Mouse (Mus musculus) gastrocnemius, postnatal 36 days (tissue): ENCODE data around the gene Vps37c. TPM values are rescaled to one million over a fixed set of nuclear protein-coding genes. Genes with fewer than 3 reads are reported as not detected.
A peak's percentile ranks its signal among the peaks of the same experiment; 100 is the strongest.

ENCODE experiments used
- DNase-seq, 2 experiments: peaks; one replicate each; pipeline ENCODE4 v3.0.0; 2022
- intact Hi-C: fragments of 180-260 bp; cut with DNase I; formaldehyde crosslinking; loops from one replicate; pipeline ENCODE4 v1.15.1; 2025
- total RNA-seq, 2 experiments: library from RNA; stranded (reverse); gene quantifications; 2 replicates each; pipeline ENCODE4 v1.2.3; 2021

Gene Vps37c
- total RNA-seq, 2 experiments from 2014 or later = 16.1 to 21.6 TPM

DNA sequence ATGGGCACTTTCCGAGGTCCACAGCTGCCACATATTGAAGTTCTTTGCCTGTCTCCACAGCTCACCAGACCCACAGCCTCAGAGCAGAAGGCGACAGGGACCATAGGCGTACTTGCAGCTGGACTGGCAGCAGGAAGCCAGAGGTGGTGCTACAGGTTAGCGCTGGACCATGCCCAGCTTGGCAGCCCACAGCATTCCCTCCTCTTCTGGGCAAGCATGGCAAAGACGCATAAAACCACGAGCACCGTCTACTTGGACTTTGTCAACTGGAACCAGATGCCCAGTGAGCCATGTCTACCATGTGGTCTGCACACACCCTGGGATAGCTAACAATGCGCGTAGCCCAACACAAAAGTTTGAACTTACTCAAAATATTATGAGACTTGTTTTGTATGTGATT lies 3.5 kb upstream of the Vps37c start:
- DNase-seq = no peak
- intact Hi-C loops = no loop called here

DNA sequence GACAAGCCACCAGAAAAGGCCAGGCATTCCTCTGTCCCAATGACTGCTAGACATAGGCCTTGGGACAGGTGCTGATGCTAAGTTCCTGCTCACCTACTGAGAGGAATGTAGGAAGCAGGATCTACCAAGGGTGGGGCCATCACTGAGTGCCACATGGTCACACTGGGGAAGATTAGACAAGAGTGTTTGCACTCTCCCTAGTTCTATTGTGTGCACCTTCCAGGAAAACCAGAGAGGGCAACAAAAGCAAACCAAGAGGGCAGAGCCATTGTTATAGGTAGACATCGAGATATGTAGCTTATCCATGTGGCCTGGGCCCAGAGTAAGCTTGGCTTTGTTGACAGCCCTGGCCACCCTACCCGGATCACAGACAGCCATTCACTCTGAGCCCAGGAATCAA lies 2.8 kb upstream of the Vps37c start:
- intact Hi-C loops = no loop called here
- no peak for DNase-seq

DNA sequence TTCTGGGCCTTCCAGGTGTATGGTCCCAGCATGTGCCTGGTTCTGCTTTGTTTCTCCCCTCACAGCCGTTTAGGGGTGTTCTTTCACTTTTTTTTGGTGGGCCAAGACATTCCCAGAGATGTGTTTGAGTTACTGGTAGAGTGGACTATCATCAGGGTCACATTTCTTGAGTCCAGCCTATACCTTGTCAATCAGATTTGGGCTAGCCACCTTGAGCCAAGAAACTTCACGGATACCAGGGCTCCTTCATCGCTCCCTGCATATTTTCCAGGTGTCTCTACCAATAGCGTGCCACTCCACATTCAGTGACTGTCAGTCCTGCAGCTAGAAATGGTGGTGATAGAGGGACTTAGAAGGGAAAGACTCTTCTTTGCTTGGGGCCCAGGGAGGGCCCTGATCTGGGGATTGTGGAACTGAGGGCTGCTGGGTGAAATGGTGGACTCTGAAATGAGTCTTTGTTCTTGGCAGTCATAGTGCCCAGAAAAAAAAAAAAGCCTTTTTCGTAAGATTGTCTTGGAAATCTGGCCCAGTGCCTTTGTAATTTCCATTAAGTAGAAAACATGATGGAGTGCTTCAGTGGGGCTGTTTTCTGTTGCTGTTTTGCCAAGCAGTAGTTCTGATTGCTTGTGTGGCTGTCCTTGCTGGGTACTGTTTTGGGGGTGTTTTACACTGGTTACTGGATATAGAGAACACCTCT lies 1.1 kb downstream of the Vps37c start:
- intact Hi-C loops = no loop called here
- no peak for DNase-seq

DNA sequence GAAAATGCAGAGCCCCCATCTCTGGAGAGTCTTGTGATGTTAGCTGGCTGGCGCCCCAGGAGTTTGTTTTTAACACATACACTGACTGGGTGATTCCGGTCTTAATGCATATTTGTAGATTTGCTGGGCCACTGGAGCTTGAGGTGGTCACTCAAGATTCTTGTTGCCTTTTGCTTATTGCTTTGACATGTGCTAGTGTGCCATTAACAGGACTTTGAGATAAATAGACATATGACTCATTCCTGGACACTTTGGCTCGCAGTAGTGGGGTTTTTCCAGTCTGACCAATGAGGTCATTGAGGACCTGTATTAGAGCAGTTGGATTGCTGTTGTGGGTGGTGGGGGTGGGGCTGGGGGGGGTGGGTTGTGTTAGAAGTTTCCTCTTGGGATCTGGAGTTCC lies 1.8 kb downstream of the Vps37c start:
- intact Hi-C loops = no loop called here
- no peak for DNase-seq

DNA sequence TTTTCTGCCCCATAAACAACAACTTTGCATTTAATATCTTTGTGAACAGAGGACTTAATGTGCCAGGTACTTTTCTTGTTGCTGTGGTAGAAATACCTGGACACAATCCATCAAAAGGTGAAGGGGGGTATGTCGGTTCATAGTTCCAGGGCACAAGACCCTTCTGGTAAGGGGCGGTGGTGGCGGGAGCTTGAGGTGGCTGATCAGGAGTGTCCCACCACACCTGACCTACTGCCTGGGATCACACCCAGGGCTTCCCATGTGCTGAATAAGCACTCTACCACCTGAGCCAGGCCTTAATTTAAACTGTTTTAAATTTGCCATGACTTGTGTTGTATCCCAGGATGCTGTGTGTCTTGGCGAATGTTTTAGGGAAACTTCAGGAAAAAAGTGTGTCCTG lies 2.6 kb downstream of the Vps37c start:
- intact Hi-C loops = no loop called here
- no peak for DNase-seq

DNA sequence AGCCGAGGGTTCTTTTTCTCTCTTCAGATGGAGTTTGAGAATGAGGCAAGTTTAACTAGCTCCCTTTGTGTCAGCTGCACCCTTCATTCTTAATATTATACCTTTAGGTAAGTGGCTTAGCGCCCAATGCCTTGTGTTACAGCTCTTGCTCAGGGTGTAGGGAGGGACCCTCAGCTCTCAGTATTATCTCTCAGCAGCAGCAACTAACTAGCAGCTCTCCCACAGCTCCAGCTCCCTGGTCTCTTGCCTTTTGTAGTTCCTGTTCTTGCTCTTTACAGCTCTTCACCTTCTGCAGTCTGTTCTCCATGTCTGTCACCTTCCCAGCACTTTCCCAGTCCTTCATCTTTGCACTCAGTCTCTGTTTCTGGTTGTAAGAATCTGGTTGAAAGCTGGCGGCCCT lies 3.1 kb downstream of the Vps37c start:
- DNase-seq = no peak
- intact Hi-C loops = no loop called here

DNA sequence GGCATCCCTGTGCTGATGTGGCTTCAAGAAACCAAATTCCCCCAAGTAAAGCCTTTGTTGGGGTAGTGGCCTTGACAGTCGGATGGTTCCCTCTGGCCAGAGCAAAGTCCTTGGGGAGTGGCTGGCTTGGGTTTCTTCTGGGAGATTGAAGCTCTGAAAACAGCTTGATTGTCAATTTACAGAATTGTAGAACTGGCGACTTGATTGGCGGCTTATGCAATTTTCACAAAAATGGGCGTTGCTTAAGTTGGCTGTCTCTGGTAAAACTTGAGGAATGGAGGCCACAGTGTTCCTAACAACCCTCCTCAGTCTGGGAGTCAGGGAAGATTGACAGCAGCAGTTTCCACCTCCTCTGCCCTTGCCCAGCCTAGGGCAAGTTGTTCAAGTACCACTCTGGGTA lies 3.8 kb downstream of the Vps37c start:
- intact Hi-C loops = no loop called here

DNA sequence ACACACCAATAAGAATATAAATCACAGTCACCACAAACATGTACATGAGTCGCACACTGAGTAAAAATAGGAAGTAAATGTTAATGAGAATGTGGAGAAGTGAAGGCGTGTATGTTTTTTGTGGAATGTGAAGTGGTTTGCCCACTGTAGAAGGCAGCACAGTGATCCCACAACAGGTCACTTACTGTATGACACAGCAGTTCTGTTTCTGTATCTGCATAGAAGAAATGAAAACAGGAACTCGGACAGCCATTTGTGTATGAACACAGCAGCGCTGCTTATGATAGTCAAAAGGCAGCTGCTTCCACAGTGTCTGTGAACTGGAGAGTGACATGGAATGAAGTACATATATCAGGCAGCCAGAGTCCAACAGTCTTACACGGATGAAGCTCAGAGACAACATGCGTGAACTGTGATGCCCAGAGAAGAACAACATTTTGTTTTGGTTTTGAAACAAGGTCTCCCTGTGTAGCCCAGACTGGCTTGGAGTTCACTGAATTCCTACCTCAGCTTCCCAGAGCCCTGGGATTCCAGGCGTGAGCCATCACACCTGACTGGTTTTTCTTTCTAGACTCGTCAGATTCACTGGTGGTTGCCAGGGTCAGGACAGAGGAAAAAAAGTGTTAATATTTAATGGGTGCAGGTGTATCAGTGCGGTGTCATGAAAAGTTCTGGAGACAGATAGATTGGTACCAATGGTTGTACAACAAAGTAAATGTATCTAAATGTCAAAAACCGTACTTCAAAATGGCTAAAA lies 5.6 kb downstream of the Vps37c start:
- intact Hi-C loops = no loop called here
- no peak for DNase-seq

More for the DNA sequence above, 3.8 kb downstream of the Vps37c start:
- DNase-seq = no peak

DNA sequence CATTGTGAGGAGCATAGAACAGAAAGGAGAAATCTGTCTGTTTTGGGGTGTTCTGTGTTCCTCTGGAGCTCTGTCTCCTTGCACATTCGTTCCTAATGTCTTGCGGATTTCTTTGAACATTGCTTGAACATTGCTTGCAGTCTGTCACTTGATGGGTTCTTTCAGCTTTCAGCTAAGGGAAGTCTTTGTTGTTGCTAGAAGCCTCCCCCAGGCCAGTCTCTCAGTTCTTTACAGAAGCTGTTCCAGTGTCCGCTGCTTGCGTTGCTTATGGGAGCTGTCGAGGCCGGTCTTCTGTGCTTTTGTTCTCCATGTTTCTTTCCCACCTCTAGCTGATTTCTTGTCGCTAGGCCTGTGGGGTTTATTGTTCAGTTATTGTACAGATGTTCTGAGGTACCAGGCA lies 7.3 kb downstream of the Vps37c start:
- intact Hi-C loops = no loop called here
- no peak for DNase-seq

DNA sequence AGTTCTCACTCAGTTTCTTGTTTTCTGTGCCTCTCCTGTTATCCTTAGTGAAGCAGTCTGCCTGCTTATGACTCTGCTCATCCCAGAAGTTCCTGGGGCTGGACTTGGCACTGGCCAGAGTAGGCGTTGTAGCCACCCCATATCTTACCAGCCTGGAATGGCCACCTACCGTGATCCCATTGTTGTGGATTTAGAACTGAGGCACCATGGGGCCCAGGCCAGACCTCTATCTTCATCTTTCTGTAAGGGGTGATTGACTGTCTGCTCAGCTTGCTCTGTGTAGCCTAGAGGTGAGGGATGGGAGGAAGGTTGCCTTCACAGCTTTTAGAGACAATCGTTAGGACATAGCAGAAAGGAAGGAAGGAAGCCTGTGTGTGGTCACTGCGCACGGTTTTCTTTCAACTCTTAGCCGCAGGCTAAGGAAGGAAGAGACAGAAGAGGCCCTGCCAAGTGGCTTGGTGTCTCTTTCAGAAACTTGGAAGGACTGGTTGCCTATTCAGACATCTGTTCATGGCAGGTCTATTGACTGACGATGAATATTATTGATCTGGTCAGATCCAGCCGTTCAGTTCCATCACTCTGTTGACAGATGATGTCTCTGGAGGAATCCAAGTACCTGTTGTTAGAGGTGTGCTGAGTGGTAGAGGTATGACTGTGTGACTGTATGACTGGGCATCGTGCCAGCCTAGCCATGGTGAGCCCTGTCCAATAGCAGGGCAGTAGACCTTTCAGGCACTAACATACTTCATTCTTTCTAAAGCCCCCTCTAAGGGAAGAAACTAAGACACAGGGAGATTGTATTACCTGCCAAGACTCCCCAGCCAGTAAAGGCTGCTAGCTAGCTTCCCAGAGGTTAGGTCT lies 9.8 kb downstream of the Vps37c start:
- intact Hi-C loops = no loop called here
- DNase-seq = no peak

DNA sequence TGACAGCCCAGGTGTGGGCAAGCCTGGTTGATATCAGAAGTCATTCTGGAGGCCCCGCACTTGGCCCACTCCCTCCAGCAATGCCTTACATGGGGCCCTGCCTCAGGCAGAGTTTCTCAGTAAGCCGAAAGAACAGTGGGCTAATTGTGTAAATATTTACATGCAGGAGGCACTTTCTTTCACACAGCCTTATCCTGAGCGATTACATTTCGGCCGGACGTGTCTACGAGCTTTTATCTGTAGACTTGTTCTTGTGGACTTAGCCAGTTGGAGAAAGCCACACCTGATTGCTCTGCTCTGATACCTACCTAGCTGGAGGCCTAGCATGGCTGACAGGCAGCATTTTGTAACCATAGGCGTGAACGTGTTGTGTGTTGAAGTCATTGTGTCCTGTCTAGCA lies 11.3 kb downstream of the Vps37c start:
- intact Hi-C loops = no loop called here
- DNase-seq = no peak

DNA sequence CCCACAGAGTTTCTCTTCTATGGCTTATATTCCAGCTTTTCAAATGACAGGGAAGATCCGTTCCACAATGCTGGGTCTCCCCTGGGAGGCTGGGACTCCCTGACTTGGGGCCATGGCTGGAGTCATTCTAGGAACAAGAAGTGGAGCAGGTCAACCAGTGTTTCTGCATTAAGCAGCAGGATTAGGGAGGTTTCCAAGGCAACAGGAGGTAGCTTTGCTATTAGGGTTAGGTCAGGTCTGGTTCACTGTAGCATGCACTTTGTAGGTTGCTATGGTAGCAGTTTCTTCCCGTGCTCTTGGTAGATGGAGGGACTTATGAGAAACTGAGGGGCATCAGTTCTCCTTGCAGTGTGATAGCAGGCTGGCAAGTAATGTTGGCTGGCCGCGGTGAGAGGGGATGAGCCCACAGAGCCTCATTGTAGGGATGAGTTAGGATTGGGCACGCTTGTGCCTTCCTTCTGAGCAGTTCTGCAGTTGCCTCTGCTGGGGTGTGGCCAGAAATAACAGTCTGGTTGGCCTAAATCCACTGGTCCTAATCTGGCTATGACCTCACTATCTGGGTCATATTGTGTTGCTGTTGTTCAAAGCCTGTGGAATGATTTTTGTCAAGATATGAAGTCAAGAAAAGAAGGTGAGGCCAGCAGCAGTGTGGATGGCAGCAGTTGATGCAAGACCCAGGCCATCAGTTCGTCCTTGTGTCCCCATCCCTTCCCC lies 12.6 kb downstream of the Vps37c start:
- intact Hi-C loops = no loop called here
- DNase-seq = peak; percentile 24 to 43

DNA sequence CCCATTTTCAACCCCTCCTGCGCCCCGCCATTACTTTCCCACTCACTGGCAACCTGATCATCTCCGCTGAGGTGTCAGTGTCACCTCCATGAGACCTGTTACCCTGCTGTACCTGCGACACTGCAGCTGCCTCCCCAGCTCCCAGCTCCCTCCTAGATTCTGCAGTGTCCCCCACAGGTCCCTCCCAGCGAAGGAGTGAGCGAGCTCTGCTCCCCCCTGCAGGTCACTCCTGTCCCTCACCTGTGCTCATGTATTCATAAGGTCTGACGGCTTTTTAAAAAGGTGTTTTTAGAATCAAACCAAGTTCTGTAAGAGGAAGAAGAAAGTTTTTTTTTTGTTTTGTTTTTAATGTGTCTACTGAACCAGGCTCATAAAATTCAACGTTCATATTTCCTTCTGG lies 13.6 kb downstream of the Vps37c start:
- intact Hi-C loops = no loop called here
- DNase-seq = no peak

DNA sequence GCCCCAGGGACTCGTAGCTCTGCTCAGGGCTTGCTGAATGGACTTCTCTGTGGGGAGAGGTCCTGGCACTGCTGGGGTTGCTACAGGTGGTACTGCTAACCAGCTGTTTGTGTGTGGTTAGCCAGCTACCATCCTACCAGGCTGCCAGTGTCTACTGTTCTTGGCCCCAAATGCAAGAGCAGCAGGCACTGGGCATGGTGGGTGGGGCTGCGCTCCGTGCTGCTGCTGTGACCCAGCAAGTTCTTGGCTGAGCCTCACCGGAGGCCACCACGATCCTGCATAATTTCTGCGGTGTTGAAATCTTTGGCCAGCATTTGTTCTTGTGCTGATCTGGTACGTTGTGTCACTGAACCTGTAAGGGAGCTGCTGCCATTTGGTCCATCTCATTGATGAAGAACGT lies 14.9 kb downstream of the Vps37c start:
- no peak for DNase-seq
- intact Hi-C loops = no loop called here

DNA sequence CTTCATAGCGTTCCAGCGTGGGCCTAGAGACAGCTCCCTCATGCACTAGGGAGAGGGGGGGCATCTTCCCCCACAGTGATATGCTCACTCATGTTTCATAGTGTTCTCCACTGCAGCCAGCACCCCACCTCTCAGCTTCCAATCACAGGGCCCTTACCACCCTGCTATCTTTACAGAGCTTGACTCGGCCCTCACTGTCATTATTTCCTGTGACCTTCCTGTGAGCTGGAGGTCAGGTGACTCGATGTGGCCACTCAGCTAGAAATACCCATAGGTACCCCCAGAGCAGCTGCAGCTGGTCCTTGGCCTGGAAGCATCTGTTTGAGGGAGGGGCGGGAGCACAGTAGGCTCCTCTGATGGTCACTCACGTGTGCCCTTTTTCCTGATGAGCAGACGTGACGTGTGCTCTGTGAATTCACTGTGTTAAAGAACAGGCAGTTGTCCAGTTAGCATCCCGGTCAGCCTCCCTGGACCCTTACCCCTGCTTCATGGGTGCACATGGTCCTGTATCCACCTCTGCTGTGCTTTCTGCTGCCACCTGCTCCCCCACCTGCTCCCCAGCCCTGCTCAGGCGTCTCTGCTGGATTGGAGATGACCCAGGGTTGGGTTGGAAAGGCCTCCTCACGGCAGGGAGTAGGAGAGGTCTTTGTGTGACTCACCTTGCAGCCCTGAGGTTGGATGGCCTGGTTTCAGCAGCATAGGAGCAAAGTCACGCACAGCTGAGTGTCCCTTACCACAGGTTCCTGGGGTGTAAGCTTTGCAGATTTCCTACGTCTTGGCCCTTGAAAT lies 18.7 kb downstream of the Vps37c start:
- DNase-seq = no peak
- intact Hi-C loops = loop anchor here (5.0 kb wide), 1 partner anchor 40 kb away; no protein-coding TSS in a partner anchor

DNA sequence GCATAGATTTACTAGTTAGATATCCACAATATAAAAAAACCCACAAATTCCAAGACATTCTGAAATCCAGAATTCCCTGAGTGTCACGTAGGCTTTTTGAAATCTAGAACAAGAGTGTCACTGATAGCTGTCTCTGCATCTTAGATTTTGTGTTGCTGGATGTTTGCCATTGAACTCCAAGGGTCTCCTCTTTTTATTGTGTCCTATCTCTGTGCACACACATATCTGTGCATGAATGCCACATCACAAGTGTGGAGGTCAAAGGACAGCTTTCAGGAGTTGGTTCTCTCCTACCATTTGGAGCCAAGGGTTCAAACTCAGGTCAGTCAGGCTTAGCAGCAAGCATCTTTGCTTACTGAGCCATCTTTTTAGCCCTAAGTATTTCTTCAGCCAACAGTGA lies 19.3 kb downstream of the Vps37c start:
- DNase-seq = no peak
- intact Hi-C loops = loop anchor here (5.0 kb wide), 1 partner anchor 41 kb away; no protein-coding TSS in a partner anchor

DNA sequence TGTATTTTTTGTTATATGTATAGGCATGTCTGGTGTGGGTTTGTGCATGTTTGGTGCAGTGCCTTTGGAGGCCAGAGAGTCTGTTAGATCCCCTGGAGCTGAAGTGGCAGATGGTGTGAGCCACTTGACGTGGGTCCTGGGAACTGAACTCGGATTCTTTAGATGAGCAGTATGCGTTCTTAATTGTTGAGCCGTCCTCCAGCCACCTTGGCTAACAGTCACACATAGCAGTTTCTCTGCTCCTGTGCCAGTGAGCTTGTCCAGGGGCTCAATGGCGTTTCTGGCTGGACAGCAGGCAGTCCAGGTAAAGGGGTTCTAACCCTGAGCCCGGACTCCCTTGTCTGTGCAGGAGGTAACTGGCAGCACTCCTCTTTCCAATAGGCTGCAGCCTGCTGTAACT lies 20.4 kb downstream of the Vps37c start:
- DNase-seq = no peak
- intact Hi-C loops = loop anchor here (1.0 to 5.0 kb wide), 2 partner anchors 31 to 42 kb away; partner anchors contain the start of gene Pga5

DNA sequence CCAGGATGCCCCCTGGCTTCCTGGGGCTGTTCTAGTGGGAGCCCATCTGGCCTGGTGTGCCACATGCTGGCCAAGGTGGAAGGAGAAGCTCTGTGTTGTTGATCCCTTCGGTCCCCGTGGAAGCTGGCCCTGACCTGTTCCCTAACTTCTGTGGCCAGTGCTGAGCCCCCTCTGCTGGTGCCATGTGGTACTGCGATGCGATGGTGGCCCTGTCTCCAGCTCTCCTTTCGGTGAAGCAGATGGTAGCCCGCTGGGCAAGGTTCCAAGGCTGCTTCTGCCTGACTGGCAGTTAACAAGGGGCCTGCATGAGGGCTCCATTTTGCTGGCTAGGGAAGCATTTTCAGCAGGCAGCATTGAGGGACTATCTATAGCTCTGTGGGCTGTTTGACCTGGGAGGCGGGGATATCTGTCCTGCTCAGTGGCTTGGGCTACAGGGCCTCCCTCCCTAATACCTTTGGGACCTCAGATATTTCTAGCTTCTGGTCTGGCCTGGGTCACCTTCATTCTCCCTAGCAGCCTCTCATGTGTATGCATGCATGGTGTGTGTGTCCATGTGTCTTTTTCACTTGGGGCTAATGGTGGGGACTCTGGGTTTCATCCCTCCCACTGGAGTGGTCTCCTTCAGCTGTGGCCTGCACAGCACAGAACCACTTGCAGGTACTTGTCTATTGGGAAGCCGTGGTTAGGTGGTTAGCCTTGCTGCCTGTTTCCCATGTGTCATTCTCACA lies 21.0 kb downstream of the Vps37c start:
- intact Hi-C loops = loop anchor here (1.0 to 5.0 kb wide), 2 partner anchors 31 to 42 kb away; partner anchors contain the start of gene Pga5
- DNase-seq = peak; percentile 93 to 98

DNA sequence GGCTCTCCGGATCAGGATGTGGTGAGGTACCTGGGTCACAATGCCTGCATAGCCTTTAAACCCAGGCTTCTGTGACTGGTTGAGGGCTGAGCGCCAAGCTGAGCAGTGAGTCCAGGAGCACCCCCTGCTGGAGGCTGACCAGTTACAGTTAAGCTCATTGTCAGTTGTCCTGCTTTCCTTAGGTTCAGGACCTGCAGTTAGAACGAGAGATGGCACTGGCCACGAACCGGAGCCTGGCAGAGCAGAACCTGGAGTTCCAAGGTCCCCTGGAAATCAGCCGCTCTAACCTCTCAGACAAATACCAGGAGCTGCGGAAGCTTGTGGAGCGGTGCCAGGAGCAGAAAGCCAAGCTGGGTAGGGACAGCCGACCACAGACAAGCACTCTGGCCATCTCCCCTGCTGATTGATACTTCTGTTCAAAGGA lies 21.6 kb downstream of the Vps37c start:
- peak; percentile 34 to 45 for DNase-seq
- intact Hi-C loops = no loop called here
